Mouse (Mus musculus): ENCODE measurements around the gene Gm27021.

Gene Gm27021

DNA sequence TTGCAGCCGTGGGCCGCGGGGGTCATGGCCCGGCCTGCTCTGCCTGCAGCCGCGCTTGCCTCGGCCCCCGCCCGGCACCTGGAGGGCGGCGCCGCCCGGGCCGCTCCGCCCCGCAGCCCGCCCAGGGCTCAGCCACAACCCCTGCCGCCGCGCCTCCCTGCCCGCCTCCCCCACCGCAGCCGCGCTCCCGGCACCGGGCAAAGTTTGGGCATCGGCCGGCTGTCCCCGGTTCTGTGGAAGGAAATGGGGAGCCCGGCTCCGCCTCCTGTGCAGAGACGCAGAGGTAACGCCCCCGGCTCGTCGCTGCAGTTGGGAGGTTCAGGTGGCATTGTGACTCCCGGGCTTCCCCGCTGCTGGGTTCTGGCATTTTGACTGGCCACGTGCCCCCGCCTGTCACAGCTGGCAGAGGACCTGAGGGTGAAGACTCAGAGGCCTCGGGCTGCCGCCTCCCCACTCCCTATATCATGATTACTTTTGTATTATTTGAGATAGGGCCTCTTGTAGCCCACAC, 33.5 kb downstream of the Gm27021 start:
- peak; percentile 18 for DNase-seq

DNA sequence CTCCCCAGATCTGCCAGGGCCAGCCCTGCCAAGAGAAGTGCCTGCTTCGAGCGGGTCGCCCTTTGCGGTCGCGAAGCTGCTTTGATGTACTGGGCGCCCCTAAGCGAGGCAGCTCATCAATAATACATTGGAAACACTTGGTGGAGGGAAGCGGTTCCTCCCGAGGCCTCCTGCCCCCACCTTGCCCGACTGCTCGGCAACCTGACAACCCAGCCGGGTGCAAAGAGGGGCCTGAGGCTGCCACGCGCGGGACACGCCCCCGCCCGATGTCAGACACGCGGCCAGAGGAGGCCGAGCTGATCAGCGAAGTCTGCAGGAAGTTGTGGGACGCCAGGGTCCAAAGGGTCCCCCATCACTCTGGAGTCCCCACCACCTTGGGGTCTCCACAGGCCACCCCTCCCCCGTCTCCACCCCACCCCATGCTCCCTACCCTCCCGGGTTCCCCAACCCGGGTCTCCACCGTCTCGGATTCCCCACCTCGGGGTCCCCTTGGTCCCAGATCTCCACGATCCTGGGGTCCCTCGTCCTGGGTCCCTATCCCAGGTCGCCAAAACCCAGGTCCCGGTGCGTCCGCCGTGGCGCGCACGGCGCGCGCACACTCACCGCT, 34.1 kb downstream of the Gm27021 start:
- no peak for DNase-seq

DNA sequence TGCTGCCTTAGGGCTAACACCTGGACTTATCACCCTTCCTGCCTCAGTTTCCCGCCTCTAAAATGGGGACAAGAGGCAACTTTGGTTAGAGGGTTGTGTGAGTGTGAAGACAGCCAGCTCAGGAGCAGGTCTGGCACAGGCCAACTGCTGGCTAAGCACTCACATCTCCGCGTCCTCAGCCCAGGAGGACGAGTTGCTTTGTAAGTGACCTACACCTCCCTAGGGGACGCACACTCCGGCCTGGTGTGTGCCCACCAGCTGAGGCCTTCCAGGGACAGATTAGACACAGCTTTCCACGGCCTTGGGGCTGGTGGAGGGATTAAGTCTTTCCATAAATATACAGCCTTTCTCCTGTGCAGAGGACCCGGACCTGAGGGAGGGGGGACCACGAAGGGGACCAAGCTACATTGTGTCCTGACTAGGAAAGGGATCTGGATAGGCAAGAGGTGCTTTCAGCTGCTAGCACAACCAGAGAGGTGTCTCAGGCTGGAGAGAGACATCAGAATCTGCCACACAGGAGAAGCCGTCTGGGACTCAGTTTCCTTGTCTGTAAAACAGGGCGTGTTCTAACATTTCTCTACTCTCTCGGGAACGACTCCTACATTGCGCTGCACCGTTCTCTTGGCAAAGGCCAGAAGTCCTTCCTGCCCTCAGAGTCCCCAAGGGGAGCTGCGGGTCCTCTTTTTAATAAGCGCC, 34.8 kb downstream of the Gm27021 start:
- no peak for DNase-seq

DNA sequence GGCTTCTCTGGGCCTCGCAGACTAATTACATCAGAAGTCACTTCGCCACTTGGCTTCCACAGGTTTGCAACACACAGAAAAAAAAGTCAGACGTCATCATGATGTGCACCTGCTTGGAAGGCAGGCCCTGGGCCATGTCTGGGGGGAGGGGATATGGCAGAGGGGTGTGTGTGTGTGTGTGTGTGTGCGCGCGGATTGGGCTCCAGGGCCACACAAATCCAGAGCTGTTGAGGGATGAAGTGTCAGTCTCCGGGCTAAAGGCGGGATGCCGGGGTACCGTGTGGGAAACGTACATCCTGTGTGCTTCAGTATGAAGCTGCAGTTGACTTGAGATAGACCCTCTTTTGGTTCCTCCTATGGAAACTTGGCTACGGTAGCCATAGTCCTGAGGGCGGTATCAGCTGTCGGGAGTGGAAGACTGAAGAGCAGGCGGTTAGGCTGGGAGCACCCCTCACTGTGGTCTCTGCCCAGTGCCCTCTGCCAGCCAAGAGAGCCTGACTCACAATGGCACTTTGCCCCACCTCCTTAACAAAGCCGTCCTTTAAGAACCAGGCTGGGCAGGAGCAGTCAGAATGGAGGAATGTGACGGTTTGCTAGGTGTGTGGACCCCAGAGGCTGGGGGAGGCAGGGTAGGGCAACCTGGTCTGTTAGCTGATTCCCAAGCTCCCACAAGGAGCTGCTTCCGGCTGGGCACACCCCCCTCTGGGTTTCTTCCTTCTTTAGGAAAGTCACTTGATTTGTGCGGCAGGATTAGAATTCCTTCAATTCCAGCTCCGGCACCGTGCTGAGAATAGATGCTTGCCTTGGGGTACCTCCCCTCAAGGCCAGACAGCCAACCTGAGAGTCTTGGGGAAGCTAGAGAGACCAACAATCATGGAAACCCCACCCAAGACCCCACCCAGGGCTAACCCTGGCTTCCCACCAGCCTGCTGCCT, 36.2 kb downstream of the Gm27021 start:
- DNase-seq, result no peak

DNA sequence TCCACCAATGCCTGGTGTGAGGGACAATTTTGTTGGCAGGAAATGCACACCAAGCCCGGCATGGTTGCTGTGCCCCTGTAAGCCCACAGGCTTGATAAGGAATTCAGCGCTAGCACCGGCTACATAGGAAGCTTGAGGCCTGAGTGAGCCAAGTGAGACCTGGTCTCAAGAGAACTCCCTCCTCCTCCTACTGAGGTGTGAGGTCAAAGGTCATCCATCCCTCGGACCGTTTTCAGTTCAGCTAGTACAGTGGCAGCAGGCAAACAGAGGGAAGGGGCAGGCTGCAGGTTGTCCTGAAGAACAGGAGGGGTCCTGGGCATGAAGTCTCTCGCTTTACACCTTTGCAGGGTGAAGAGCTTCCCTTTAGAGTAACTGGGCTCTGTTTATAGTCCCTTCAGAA, 37.0 kb downstream of the Gm27021 start:
- DNase-seq, result no peak

DNA sequence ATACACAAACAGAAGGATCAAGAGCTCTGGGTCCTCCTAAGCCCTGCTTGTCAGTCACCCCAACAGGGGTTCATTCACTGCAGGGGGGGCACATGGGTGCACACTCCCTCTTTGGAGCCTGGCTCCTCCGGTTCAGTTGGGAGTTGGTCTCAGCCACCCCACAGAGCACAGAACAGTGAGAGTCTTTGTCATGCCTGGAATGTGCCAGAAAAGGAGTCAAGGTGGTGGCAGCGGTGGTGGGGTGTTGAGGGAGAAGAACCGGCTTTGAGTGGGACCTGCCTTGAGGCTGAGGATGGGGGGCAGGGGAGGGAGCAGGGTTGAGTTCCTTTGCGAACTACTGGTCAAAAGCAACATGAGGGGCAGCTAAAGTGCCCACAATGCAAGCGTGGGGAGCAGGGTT, 37.8 kb downstream of the Gm27021 start:
- DNase-seq, result no peak

DNA sequence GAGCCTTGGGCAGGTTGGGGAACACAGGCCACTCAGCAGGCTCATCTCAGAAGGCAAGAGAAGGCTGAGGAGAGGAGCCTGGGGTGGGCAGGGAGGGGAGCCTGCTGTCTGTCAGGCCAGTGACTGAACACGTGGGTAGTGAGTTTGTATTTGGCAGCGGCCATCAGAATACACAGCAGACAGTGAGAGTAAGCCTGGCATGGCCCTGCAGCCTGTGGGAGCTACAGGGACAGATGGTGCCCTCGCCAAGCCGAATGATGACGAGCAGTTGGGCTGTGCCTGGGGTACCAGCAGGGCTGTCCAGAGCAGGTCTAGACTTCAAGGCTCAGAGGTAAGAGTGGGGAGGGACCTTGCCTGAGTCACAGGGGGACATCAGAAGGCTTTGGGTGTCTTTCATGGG, 40.6 kb downstream of the Gm27021 start:
- DNase-seq, result peak; percentile 51

DNA sequence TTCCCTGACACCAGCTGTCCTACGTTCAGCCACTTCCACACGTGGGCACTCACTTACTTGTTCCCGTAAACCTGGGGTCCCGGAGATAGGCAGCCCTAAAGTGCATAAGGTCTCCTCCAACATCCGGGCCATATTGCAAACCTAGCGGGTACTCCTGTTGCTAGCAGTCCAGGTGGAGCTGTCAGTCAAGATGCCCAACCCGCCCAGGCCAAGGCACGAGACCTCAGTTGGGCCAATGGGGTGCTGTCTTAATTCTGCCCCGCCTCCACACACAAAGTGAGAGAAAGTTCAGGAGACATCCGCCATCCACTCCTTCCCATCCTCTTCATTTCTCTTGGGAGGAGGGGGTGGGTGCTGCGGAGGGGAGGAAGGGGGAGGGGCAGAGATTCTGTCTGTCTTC, 41.4 kb downstream of the Gm27021 start:
- DNase-seq, result no peak

DNA sequence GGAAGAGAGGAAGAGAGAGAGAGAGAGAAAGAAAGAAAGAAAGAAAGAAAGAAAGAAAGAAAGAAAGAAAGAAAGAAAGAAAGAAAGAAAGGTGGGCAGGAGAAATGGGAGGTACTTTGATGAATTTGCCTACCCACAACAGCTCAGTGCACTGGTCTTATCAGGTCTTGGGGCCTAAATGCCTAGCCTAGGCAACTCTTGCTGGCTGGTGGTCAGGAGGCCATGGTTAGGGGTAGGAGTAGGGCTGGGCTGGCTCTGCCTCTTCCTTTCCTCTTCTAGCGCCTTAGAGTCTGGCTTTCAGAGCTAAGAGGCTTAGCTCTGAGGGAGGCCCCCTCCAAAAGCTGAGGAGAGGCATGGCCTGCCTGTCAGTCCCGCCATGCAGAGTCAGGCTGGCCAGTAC, 44.3 kb downstream of the Gm27021 start:
- no peak for DNase-seq

DNA sequence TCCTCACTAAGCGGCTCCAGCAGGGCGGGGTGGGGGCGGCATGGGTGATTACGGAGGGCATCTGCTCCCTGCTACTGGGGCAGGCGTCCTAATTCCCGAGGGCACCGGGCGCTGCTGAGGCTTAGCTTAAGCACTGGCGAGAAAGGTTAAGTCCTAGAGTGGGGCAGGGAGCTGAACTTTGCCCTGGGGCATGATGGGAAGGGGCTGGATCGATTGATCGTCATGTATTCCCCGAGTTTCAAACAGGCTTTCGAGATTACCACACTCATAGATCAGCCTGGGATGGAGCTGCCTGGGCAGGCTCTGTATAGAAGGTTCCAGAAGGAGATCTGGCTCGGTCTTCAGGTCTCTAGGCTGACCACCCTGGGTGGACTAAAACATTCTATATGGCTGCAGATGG, 45.7 kb downstream of the Gm27021 start:
- DNase-seq, result no peak

DNA sequence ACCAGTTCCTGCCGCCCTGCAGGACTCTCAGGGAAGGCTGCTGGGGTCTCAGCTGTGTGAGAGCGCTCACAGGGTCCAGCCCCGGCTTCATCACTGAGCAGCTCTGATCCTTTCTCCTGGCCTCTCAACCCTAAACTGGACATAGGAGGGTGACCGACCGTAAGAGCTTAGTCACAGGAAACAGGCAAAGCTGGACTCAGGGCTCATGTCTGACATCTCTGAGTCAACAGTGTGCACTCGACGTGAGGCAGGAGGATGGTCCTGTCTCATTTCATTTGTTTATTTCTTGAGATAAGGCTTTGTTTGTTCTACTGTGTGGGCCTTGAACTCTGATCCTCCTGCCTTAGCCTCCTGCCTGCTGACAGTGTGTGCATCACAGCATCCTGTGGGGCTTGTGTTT, 47.4 kb downstream of the Gm27021 start:
- DNase-seq, result no peak

DNA sequence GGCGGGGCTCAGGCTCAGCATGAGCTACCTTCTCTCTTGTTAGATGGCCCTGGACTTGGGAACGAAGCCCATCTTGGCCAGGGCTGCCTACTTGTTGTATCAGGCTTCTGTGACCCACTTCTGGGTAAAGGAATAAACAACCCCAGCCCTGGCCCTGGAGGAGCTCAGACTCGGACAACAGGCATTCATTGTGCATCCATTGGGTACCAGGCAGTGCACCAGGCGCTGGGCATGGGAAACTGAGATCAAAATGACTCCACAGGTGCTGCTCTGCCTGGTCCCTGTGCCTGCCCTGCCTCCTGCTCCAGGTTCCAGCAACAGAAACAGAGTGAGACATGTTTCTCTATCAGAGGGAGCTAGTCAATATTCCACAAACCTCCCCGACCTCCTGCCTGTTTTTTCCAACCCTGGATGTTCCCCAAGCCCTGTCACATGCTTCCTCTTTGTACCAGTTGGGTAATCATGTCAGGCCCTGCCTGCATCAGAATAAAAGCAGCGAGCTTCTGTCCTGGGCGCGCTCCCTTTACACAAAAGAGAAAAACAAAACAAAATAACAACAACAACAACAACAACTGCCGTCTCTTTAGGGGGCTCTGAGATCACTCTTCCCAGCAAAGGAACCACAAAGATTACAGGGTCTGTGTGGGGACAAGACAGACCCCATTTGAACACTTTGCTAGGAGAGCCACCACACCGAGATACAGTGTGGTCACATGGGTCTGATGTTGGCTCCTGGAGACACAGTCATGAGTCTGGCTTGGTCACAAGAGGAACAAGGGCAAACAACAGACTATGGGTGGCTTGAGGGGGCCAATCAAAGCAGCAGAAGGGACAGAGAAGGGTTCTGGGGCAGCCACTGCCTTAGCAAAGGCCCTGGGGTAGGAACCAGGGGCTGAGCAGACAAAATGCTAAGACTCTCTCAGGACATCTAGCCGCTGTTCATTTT, 48.4 kb downstream of the Gm27021 start:
- DNase-seq, result no peak

DNA sequence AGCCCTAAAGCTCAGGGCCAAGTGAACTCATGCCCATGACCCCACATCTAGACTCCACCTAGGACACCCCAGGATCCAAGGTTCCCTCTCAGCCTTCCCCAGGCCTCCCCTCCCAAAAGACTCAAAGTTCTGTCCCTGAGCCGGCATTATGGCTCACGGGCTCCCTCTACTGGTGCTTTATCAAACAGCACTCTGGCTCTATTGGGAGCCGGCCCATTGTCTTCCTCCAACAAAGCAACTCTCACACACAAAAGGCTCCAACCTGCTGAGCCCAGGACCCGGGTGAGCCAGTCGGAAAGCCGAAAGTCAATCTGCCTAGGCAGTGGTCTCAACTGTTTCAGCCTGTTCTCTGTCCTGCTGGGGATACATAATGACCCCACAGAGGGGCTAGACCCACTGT, 49.8 kb downstream of the Gm27021 start:
- DNase-seq, result peak; percentile 70

DNA sequence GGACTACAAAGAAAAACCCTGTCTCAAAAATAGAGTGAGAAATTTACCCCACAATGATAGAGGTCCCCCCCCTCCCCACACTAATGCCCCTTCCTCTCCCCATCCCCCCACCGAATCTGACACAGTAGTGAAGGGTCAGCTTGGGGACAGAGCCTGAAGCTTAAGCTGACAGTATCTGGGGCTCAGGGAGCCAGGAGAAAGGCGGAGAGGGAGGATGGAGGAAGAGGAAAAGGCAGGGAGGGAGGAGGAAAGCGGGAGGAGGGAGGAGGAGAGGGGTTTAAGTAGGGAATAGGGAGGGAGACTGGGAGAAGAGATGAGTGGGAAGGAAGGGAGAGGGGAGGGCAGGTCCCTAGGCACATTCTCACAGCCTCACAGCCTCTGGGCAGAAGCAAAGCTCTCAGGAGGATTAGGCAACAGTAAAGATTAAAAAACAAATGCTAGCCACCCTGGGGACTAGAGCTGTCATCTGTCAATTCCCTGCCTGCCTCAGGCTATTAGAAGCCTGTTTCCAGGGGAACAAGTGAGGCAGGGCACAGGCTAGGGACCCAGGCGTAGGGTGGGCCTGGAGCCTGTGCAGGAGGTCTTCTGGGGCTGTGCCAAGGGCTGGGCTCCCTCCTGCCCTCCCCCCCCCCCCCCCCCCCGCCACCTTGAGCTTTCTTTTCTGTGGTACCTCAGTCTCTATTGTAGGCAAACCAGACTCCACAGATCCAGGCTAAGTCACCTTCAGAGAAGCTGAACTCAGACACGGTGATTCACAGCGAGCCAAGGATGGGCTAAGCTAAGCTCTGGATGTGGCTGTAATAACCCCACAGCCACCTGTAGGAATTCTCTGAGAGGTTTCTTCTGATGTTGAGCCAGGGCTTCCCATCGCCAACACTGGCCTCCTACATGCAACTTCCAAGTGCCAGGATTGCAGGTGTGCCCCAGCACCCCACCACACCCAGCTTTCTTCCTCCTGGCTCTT, 50.9 kb downstream of the Gm27021 start:
- DNase-seq, result no peak

DNA sequence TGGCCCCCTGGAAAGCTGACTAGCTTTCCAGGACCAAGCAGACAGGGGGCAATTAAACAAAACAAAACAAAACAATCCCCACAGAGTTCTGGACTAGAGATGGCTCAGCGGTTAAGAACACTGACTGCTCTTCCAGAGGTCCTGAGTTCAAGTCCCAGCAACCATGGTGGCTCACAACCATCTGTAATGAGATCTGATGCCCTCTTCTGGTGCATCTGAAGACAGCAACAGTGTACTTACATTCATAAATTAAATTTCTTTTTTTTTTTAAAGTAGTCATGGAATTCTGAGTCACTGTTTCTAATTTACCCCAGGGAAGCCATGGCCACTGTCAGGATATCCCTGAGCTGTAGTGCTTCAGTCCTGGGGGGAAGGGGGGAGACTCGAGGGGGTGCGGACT, 53.4 kb downstream of the Gm27021 start:
- DNase-seq, result no peak

DNA sequence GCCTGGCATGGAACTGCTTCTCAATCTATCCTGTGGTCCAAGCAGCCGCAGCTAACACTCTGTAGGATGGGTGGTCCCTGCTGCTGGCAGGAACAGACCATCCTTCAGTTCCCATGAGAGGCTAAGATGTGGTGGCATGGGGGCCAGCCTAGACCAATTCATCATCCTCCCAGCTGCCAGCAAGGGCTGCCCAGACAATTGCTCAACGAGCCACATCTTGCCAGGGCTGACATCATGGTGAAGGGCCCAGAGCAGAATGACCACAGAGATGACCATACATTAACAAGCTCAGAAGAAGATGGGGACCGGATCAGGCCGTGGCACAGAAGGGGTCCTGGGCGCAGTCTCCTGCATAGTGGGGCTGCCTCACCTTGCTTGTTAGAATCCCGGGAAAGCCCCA, 57.1 kb downstream of the Gm27021 start:
- no peak for DNase-seq

DNA sequence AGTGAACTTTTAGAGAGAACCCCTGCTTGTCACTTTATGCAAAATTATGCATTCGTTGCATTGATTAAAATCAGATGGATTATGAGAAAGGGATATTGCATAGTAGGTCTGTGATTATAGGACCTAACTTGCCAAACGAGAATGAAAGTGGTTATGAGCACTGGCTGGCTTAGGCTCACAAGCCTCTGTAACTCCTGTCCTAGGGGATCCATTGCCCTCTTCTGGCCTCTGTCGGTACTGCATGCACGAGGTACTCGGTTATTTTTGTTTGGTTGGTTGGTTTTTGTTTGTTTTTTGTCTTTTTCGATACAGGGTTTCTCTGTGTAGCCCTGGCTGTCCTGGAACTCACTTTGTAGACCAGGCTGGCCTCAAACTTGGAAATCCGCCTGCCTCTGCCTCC, 60.0 kb downstream of the Gm27021 start:
- peak; percentile 79 for DNase-seq

DNA sequence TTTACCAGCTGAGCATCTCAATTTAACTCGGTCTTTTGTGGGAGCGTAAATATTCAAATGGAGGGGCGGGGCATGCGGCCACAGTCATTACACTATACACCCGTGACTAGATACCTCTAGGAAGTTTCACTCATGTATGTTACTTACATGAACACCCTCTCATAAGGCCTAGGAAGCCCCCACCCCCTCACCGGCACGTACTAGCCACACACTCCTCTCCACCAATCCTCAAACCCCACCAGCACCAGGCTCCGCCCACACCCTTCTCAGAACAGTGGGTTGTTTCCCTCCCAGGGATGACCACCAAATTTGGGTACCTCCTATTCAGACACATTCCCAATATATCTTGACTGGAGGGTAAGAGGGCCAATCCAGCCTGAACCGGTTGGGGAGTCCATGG, 60.4 kb downstream of the Gm27021 start:
- no peak for DNase-seq

DNA sequence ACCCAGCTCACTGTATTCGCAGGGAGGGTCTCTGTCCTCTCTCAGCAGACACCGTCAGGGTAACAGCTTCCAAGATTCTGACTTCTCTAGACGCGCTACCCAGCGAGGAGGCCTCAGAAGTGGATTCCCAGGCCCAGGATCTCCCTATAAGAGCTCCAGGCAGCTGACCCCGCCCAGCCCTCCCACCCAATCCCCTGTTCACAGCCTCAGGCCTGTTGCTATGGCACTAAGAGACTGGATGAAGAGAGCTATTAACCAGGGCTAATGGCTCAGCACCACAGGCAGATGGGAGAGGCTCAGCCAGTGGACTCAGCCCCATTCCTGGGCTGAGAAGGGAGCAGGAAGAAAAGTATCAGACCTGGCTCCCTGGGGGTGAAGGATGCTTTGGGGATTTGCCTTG, 65.2 kb downstream of the Gm27021 start:
- DNase-seq, result no peak

DNA sequence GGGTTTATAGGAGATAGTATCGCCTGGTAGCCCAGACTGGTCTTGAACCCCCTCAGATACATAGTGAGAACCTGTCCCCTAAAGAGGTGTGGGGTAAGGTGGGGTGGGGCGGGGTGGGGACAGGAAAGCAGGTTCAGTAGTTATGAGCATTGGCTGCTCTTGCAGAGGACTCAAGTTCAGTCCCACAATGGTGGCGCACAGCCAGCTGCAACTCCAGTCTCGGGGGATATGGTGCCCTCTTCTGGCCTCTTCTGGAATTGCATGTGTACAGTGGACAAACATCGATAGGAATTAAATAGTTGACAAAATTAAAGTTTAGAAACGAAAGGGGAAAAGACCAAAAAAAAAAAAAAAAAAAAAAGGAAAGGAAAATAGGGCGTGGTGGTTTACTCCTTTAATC, 68.4 kb downstream of the Gm27021 start:
- peak; percentile 83 for DNase-seq

DNA sequence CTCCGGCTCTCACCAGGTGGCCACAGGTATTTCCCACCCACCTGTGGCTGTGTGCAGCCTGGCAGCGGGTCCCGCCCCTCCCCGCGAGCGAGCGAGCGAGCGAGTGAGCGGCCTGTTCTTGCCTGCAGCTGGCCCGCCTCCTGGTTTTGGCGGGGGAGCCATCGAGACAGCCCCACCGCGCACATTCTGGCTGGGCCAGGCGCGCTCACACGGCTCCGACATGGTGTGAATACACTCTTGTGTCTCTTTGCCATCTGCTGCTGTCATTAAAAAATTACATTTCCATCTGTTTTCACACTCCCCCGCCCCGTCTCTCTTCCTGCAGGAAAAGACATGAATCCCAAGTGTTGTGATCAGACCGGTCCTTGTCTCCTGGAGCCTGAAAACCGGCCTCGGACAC, 69.3 kb downstream of the Gm27021 start:
- DNase-seq, result peak; percentile 54
